Mouse (Mus musculus): Measurements from ENCODE around the gene Ncor1. TPM values are rescaled to one million over a fixed set of nuclear protein-coding genes. Genes with fewer than 3 reads are reported as not detected.
"Not testable (repeated sequence)": the region's sequence is repeated elsewhere in the genome, so short reads cannot be mapped to it uniquely, and the experiment has no call there.

Ncor1 gene
- total RNA-seq, 2 experiments from 2014 or later, result 287 to 297 TPM

GRCm38 (mm10) chr11:62462529-62462928, 4.2 kb upstream of the Ncor1 start:
- DNase-seq; intact Hi-C loops (cut with DNase I): not testable (repeated sequence)

- DNase-seq, result no peak
- intact Hi-C loops (cut with DNase I), result no loop called here
Measured at GRCm38 (mm10) chr11:62458780-62459179, 439 bp upstream of the Ncor1 start.

GRCm38 (mm10) chr11:62457891-62458270, 460 bp downstream of the Ncor1 start:
- DNase-seq, result no peak
- intact Hi-C loops (cut with DNase I), result no loop called here

GRCm38 (mm10) chr11:62457241-62457890, 975 bp downstream of the Ncor1 start:
- DNase-seq, result peak; percentile 90
- intact Hi-C loops (cut with DNase I), result no loop called here

GRCm38 (mm10) chr11:62456483-62457172, 1.7 kb downstream of the Ncor1 start:
- DNase-seq, result peak; percentile 44
- intact Hi-C loops (cut with DNase I), result no loop called here

GRCm38 (mm10) chr11:62456021-62456482, 2.3 kb downstream of the Ncor1 start:
- no peak for DNase-seq
- intact Hi-C loops (cut with DNase I), result no loop called here

- intact Hi-C loops (cut with DNase I), result no loop called here
Measured at GRCm38 (mm10) chr11:62455193-62455592, 3.1 kb downstream of the Ncor1 start.

GRCm38 (mm10) chr11:62448971-62449370, 9.4 kb downstream of the Ncor1 start:
- intact Hi-C loops (cut with DNase I), result no loop called here
- DNase-seq, result no peak

More at GRCm38 (mm10) chr11:62455193-62455592, 3.1 kb downstream of the Ncor1 start:
- no peak for DNase-seq

- DNase-seq, result no peak
- intact Hi-C loops (cut with DNase I), result no loop called here
Measured at GRCm38 (mm10) chr11:62445799-62446198, 12.5 kb downstream of the Ncor1 start.

GRCm38 (mm10) chr11:62440670-62441315, 17.5 kb downstream of the Ncor1 start:
- no peak for DNase-seq
- intact Hi-C loops (cut with DNase I), result no loop called here

GRCm38 (mm10) chr11:62432211-62432610, 26.1 kb downstream of the Ncor1 start:
- intact Hi-C loops (cut with DNase I), result no loop called here
- DNase-seq, result no peak

GRCm38 (mm10) chr11:62427105-62427504, 31.2 kb downstream of the Ncor1 start:
- DNase-seq, result peak; percentile 8
- intact Hi-C loops (cut with DNase I), result no loop called here

GRCm38 (mm10) chr11:62426266-62426665, 32.1 kb downstream of the Ncor1 start:
- DNase-seq, result no peak
- intact Hi-C loops (cut with DNase I), result no loop called here

GRCm38 (mm10) chr11:62424525-62424924, 33.8 kb downstream of the Ncor1 start:
- no peak for DNase-seq
- intact Hi-C loops (cut with DNase I), result no loop called here

- intact Hi-C loops (cut with DNase I), result no loop called here
- DNase-seq, result no peak
Measured at GRCm38 (mm10) chr11:62415026-62415425, 43.3 kb downstream of the Ncor1 start.

- intact Hi-C loops (cut with DNase I), result no loop called here
- DNase-seq, result no peak
Measured at GRCm38 (mm10) chr11:62409611-62410010, 48.7 kb downstream of the Ncor1 start.

- no peak for DNase-seq
Measured at GRCm38 (mm10) chr11:62408848-62409247, 49.5 kb downstream of the Ncor1 start.

GRCm38 (mm10) chr11:62396405-62396804, 61.9 kb downstream of the Ncor1 start:
- intact Hi-C loops (cut with DNase I), result no loop called here
- DNase-seq, result peak; percentile 21

More at GRCm38 (mm10) chr11:62408848-62409247, 49.5 kb downstream of the Ncor1 start:
- intact Hi-C loops (cut with DNase I), result no loop called here

GRCm38 (mm10) chr11:62388331-62388679, 70.0 kb downstream of the Ncor1 start:
- DNase-seq, result no peak

GRCm38 (mm10) chr11:62387608-62388330, 70.6 kb downstream of the Ncor1 start:
- intact Hi-C loops (cut with DNase I), result no loop called here
- no peak for DNase-seq

More at GRCm38 (mm10) chr11:62388331-62388679, 70.0 kb downstream of the Ncor1 start:
- intact Hi-C loops (cut with DNase I), result no loop called here

Data from left cerebral cortex, postnatal 4 days (tissue).